Mouse (Mus musculus) neural tube, embryonic 14.5 days (tissue): ENCODE results near the gene Strip1. TPM values are rescaled to one million over a fixed set of nuclear protein-coding genes. Genes with fewer than 3 reads are reported as not detected.

Experiments
- ATAC-seq: fragments of 200-750 bp; cut with Nextera tagmentation; 2 replicates; pipeline ENCODE4 v1.8.0; 2017; ENCODE audit warnings: low read depth, mild to moderate bottlenecking, moderate TSS enrichment, moderate library complexity
- H3K27ac ChIP-seq: fragments of 300-500 bp; sonication (generic); 2 replicates; pipeline ENCODE4 v1.5.1; 2014; ENCODE audit warnings: low read depth, mild to moderate bottlenecking, control low read depth, low read length, moderate library complexity, mixed read lengths
- H3K27me3 ChIP-seq: fragments of 300-500 bp; sonication (generic); 2 replicates; pipeline ENCODE4 v1.6.1; 2014; ENCODE audit warnings: low read length; ENCODE audit not compliant: control insufficient read depth, insufficient read depth
- H3K36me3 ChIP-seq: fragments of 300-500 bp; sonication (generic); 2 replicates; pipeline ENCODE4 v1.6.1; 2014; ENCODE audit warnings: low read length, mixed read lengths; ENCODE audit not compliant: control insufficient read depth, insufficient read depth
- H3K4me1 ChIP-seq: fragments of 300-500 bp; sonication (generic); 2 replicates; pipeline ENCODE4 v1.6.1; 2014; ENCODE audit warnings: low read length; ENCODE audit not compliant: control insufficient read depth, insufficient read depth
- H3K4me2 ChIP-seq: fragments of 300-500 bp; sonication (generic); 2 replicates; pipeline ENCODE4 v1.6.1; 2014; ENCODE audit warnings: mild to moderate bottlenecking, low read depth, low read length, control low read depth
- H3K4me3 ChIP-seq: fragments of 300-500 bp; sonication (generic); 2 replicates; pipeline ENCODE4 v1.5.1; 2014; ENCODE audit warnings: low read depth, low read length, control low read depth, mixed read lengths
- H3K9ac ChIP-seq: fragments of 300-500 bp; sonication (generic); replicated peaks from 2 replicates; pipeline ENCODE4 v1.6.1; 2014; ENCODE audit warnings: low read depth, mild to moderate bottlenecking, control low read depth, low read length, mixed read lengths
- H3K9me3 ChIP-seq: fragments of 300-500 bp; sonication (generic); 2 replicates; pipeline ENCODE4 v1.6.1; 2016; ENCODE audit warnings: low read length; ENCODE audit not compliant: control insufficient read depth
- WGBS: fragments of 180-500 bp; shearing (Covaris S2); extraction: QIAGEN DNeasy Blood & Tissue Kit; methylation state at CpG from one replicate; pipeline ENCODE4 v1.1.7; 2014; 5-methylcytosine and 5-hydroxymethylcytosine counted together
- polyA plus RNA-seq: library from polyadenylated mRNA; unstranded; fragments of >200 nt; fragmentation: Nextera tagmentation; extraction: Ambion mirVana; gene quantifications from 2 replicates; pipeline ENCODE4 v1.2.1, GENCODE M21; 2014

Strip1 gene
- polyA plus RNA-seq, 1 experiment from 2014 or later = 157 TPM

DNA sequence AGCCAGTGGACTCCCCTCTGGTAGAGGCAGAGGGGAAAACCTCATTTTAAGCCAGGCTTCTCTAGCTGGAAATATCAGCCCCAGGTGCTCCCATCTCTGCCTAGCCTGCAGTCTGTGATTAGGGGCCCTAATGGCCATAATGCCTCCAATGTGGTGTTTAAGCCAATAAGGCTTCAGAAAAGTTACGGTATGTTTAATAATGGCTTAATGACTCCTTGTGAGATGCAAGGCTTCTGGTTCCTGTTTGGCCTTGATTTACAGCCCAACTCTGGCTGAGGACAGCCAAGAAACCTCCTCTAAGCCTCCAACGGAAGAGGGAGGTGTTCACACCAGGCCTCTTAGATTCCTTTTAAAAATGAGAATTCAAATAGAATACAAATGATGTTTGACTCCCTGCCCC lies 37.9 kb downstream of the Strip1 start:
- Histone ChIP-seq H3K9ac (no peak overlapping the region), H3K27me3 (peaks cover 26% of the 10 kb centered on the region), H3K4me1 (peaks cover 7% of the 10 kb centered on the region), H3K36me3 (no peaks in the 10 kb centered on the region), H3K27ac (no peak overlapping the region), H3K4me3 (no peak overlapping the region), H3K9me3 (no peaks in the 10 kb centered on the region), H3K4me2 (no peak overlapping the region)
- 25% methylated on average over 2 of the region's 2 CpGs for WGBS
- no peak for ATAC-seq

GRCm38 (mm10) chr3:107591612-107592011 lies 39.9 kb downstream of the Strip1 start:
- H3K4me3 ChIP-seq = no peak overlapping the region
- peaks cover 15% of the 10 kb centered on the region for H3K27me3 ChIP-seq
- ATAC-seq = no peak
- H3K9ac ChIP-seq = no peak overlapping the region
- no peak overlapping the region for H3K27ac ChIP-seq
- no peaks in the 10 kb centered on the region for H3K9me3 ChIP-seq
- H3K36me3 ChIP-seq = no peaks in the 10 kb centered on the region
- 75% methylated on average over 1 of the region's 1 CpGs for WGBS
- H3K4me1 ChIP-seq = peaks cover 7% of the 10 kb centered on the region
- H3K4me2 ChIP-seq = no peak overlapping the region

GRCm38 (mm10) chr3:107586504-107586903 lies 45.0 kb downstream of the Strip1 start:
- WGBS = 71% methylated on average over 6 of the region's 6 CpGs
- H3K4me3 ChIP-seq = no peak overlapping the region
- peaks cover 35% of the 10 kb centered on the region for H3K27me3 ChIP-seq

GRCm38 (mm10) chr3:107583893-107584292 lies 47.6 kb downstream of the Strip1 start:
- Histone ChIP-seq H3K27ac (no peak overlapping the region), H3K9me3 (no peaks in the 10 kb centered on the region), H3K4me1 (0 out of 2 replicates have a peak, but pooled peaks cover 4% of the 10 kb centered on the region), H3K4me2 (no peak overlapping the region), H3K9ac (no peak overlapping the region), H3K4me3 (no peak overlapping the region), H3K36me3 (no peaks in the 10 kb centered on the region), H3K27me3 (peaks cover 44% of the 10 kb centered on the region)
- WGBS = 13% methylated on average over 1 of the region's 1 CpGs
- no peak for ATAC-seq

More at GRCm38 (mm10) chr3:107586504-107586903, 45.0 kb downstream of the Strip1 start:
- Histone ChIP-seq H3K9me3 (no peaks in the 10 kb centered on the region), H3K9ac (no peak overlapping the region), H3K36me3 (no peaks in the 10 kb centered on the region), H3K4me2 (no peak overlapping the region), H3K4me1 (0 out of 2 replicates have a peak, but pooled peaks cover 4% of the 10 kb centered on the region), H3K27ac (no peak overlapping the region)
- ATAC-seq = no peak

DNA sequence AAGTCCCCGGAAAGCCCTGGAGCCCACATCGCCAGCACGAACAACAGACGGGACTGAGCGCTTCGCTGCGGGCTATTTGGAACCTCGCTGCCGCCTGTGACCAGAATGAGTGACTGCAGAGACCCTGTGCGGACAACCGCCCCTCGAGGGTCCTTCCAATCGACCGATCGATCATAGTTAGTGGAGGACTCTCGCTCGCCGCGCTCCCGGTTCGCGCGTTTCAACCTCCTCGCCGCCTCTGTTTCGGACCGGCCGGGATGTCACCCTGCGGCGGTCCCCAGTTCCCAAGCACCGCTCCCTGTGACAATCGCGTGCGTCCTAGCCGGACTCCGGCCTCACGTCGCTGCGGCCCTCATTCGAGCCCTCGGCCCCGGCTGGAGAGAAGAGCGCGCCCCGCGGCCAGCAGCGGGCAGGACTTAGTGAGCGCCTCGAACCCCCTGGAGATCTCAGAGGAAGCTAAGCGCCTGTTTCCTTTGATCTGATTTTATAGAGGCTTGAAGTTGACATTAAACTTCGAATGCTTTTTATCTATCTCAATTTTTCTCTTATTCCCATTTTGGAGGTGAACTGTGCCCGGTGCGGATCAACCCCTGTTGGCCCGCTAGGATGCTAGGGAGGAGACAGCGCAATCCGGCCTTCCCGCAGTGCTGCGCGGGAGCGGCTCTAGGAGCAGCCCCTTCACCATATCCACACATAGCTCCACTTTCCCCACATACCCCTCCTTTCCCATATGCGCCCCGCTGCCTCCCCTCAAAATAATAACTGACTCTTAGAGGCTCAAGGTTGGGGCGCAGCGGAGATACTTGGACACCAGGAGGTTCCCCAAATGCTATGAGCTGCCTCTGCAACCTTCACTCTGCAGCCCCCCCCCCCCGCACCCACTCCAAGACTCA lies 48.4 kb downstream of the Strip1 start:
- no peaks in the 10 kb centered on the region for H3K36me3 ChIP-seq
- no peak overlapping the region for H3K27ac ChIP-seq
- WGBS = under 1% methylated on average over 65 of the region's 65 CpGs
- H3K9me3 ChIP-seq = no peaks in the 10 kb centered on the region
- ATAC-seq = no peak; the same call in 1 of the 2 replicates
- H3K27me3 ChIP-seq = peaks cover 44% of the 10 kb centered on the region
- peak overlapping the region; percentile 35; the same call in 1 of the 2 replicates for H3K4me2 ChIP-seq
- 0 out of 2 replicates have a peak, but pooled peaks cover 4% of the 10 kb centered on the region for H3K4me1 ChIP-seq
- H3K4me3 ChIP-seq = no peak overlapping the region
- H3K9ac ChIP-seq = no peak overlapping the region

DNA sequence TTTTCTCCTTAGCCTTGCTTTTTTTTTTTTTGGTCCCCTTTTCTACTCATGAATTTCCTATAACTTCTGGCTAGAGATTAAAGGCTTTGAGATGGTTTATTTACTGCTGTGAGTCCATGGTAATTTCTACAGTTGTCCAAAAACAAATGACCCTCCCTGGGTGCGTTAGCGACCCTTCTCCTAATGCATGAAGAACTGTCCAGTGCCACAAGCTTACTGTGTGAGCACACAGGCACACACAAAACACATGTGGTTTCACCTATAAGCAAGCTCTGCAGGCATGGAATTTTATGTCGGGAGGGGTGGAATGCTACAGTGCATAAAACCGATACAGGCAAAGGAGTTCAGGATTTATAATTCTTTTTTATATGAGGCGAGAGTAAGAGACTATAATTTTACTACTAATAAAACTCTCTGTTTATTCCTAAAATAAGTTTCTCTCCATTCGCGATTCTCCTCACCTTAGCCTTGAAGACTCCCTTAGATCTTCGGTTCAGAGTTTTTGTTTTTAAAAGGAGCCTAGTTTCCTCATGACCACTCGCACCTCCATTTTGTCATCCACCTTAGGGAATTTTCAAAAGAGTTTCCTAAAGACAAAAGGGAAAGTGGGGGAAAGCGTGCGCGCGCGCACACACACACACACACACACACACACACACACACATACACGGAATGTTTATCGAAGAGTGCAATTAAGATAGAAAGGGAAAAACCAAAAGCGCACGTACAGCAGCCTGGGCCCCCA lies 49.2 kb downstream of the Strip1 start:
- H3K4me3 ChIP-seq = no peak overlapping the region
- peak overlapping the region; percentile 35; the same call in 1 of the 2 replicates for H3K4me2 ChIP-seq
- no peak overlapping the region for H3K27ac ChIP-seq
- H3K9me3 ChIP-seq = no peaks in the 10 kb centered on the region
- 0 out of 2 replicates have a peak, but pooled peaks cover 4% of the 10 kb centered on the region for H3K4me1 ChIP-seq
- 2% methylated on average over 18 of the region's 18 CpGs for WGBS
- H3K9ac ChIP-seq = no peak overlapping the region
- ATAC-seq = no peak
- H3K36me3 ChIP-seq = no peaks in the 10 kb centered on the region
- peaks cover 44% of the 10 kb centered on the region for H3K27me3 ChIP-seq

DNA sequence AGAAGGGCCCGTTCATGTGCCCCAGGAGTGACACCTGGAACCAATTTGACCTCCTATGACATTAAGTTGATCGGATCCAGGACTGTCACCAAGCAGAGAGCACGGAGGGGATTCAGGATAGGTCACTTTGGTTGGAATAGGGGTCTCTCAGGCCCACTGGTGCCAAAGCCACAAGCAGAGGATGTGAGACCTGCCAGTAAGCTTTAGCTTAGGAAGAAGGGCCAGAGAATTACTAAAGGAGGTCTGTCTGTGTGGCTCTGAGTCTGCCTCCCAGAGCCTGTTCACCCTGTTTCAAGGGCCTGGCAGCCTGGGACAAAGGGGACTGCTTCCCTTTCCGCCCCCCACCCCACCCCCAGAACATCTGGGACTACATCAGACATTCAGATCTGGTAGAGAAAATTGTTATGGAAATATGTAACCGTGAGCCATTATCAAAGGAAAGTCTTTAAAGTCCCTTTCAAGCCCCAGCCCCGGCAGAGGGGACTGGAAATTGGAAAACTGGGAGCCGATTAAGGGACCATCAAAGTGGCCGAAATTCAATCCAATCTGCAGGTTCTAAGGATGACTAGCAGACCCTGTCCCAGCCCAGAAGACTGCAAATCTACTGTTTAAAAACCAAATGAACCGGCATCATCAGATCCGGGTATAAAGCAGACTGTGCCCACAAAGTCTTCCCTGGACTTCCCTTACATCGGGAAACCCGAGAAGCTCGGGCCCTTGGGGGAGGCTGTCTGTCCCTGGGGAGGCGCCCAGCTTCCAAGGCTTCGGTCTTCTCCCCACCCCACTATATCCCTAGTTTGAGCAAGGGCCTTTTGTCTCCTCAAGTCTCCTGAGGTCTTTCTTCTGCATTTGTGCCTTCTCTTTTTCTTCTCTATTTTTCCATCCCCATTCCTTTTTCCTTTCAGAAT lies 50.1 kb downstream of the Strip1 start:
- H3K4me3 ChIP-seq = no peak overlapping the region
- ATAC-seq = no peak
- H3K4me1 ChIP-seq = 0 out of 2 replicates have a peak, but pooled peaks cover 4% of the 10 kb centered on the region
- H3K4me2 ChIP-seq = no peak overlapping the region
- H3K27me3 ChIP-seq = peaks cover 43% of the 10 kb centered on the region
- H3K36me3 ChIP-seq = no peaks in the 10 kb centered on the region
- H3K9me3 ChIP-seq = no peaks in the 10 kb centered on the region
- no peak overlapping the region for H3K27ac ChIP-seq
- WGBS = 4% methylated on average over 15 of the region's 15 CpGs
- H3K9ac ChIP-seq = no peak overlapping the region

DNA sequence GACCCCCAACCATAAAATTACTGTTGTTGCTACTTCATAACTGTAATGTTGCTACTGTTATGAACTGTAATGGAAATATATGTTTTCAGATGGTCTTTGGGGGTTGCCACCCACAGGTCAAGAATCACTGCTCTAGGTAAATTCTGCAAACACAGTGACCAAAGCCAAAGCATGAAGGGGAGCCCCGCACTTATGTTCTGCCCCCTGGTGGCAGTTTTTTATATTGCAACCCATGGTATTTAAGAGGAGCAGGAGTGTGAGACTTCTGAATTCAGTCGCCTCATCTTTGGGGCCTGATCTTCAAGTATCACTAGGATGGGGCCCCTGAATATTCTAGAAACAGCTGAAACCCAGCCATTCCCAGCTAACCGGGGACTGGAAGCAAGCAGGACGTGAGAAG lies 52.0 kb downstream of the Strip1 start:
- WGBS = 6% methylated on average over 4 of the region's 4 CpGs
- no peak overlapping the region for H3K27ac ChIP-seq
- H3K4me1 ChIP-seq = 0 out of 2 replicates have a peak, but pooled peaks cover 4% of the 10 kb centered on the region
- no peak overlapping the region for H3K4me3 ChIP-seq
- no peaks in the 10 kb centered on the region for H3K36me3 ChIP-seq
- no peaks in the 10 kb centered on the region for H3K9me3 ChIP-seq
- H3K27me3 ChIP-seq = peaks cover 25% of the 10 kb centered on the region
- H3K9ac ChIP-seq = no peak overlapping the region
- H3K4me2 ChIP-seq = no peak overlapping the region
- ATAC-seq = no peak
